Mouse (Mus musculus) granulocyte monocyte progenitor cell, adult 5-6 weeks (primary cell): ENCODE measurements around the gene Sema4c. TPM values are rescaled to one million over a fixed set of nuclear protein-coding genes. Genes with fewer than 3 reads are reported as not detected.

Source experiments
- ATAC-seq: replicated peaks from 2 replicates; pipeline ENCODE4 v1.8.0; 2016; ENCODE audit warnings: mild to moderate bottlenecking, moderate TSS enrichment, inconsistent platforms; ENCODE audit not compliant: poor library complexity, severe bottlenecking
- total RNA-seq, 2 experiments: library from RNA; stranded (forward) in 1 of 2; stranded (reverse) in 1 of 2; fragments of 200-712, 200-1000 nt in 1 of 2; fragments of >200 nt in 1 of 2; fragmentation: Nextera tagmentation in 1 of 2; gene quantifications; 2 replicates each; pipeline ENCODE4 v1.2.3; 2014 to 2017

Gene Sema4c
- total RNA-seq, 2 experiments from 2014 or later = 2.0 to 2.1 TPM

- ATAC-seq = no peak
Measured at GRCm38 (mm10) chr1:36512966-36513280, 45.2 kb downstream of the Sema4c start.

- no peak for ATAC-seq
Measured at GRCm38 (mm10) chr1:36512089-36512965, 45.8 kb downstream of the Sema4c start.

- ATAC-seq = peak; percentile 80
Measured at GRCm38 (mm10) chr1:36511289-36512021, 46.7 kb downstream of the Sema4c start, which contains the start of gene Cnnm3. TSS of gene Cnnm3 (plus strand) at chr1:36511867.

- ATAC-seq = peak; percentile 63
Measured at GRCm38 (mm10) chr1:36508238-36508637, 49.9 kb downstream of the Sema4c start.

GRCm38 (mm10) chr1:36501261-36501660 lies 56.9 kb downstream of the Sema4c start:
- ATAC-seq = peak; percentile 79

Other genes starting within 250 kb of the Sema4c start
- gene Kansl3, start 189.2 kb downstream of the Sema4c start, total RNA-seq (2014; fragmentation: Nextera tagmentation) = 37.2 and 57.8 TPM in 2 replicates
- gene Kansl3, start 189.2 kb downstream of the Sema4c start, total RNA-seq (2017) = 36.9 and 40.2 TPM in 2 replicates
- not detected in 2 replicates for gene Fer1l5, start 186.1 kb downstream of the Sema4c start, total RNA-seq (2014; fragmentation: Nextera tagmentation)
- 0.77 TPM in 1 of 2 replicates, not detected in the other for gene Fer1l5, start 186.1 kb downstream of the Sema4c start, total RNA-seq (2017)
- gene Lman2l, start 113.1 kb downstream of the Sema4c start, total RNA-seq (2014; fragmentation: Nextera tagmentation) = 21.0 and 25.0 TPM in 2 replicates
- 5.9 and 6.3 TPM in 2 replicates for gene Lman2l, start 113.1 kb downstream of the Sema4c start, total RNA-seq (2017)
- 7.6 and 14.1 TPM in 2 replicates for gene Cnnm4, start 86.7 kb downstream of the Sema4c start, total RNA-seq (2014; fragmentation: Nextera tagmentation)
- gene Cnnm4, start 86.7 kb downstream of the Sema4c start, total RNA-seq (2017) = 4.4 and 6.1 TPM in 2 replicates
- gene Cnnm3, start 46.5 kb downstream of the Sema4c start, total RNA-seq (2014; fragmentation: Nextera tagmentation) = 14.7 and 28.8 TPM in 2 replicates
- 9.3 and 14.4 TPM in 2 replicates for gene Cnnm3, start 46.5 kb downstream of the Sema4c start, total RNA-seq (2017)
- gene Ankrd23, start 21.5 kb downstream of the Sema4c start, total RNA-seq (2014; fragmentation: Nextera tagmentation) = 7.0 and 12.2 TPM in 2 replicates
- 5.8 and 8.4 TPM in 2 replicates for gene Ankrd23, start 21.5 kb downstream of the Sema4c start, total RNA-seq (2017)
- not detected in 2 replicates for gene Gm42417, start 18.9 kb downstream of the Sema4c start, total RNA-seq (2014; fragmentation: Nextera tagmentation)
- gene Gm42417, start 18.9 kb downstream of the Sema4c start, total RNA-seq (2017) = 0.93 TPM in 1 of 2 replicates, not detected in the other
- 4.9 and 6.5 TPM in 2 replicates for gene Ankrd39, start 10.9 kb downstream of the Sema4c start, total RNA-seq (2014; fragmentation: Nextera tagmentation)
- 3.1 and 7.2 TPM in 2 replicates for gene Ankrd39, start 10.9 kb downstream of the Sema4c start, total RNA-seq (2017)
- gene Fam178b, start 124.8 kb upstream of the Sema4c start, total RNA-seq (2014; fragmentation: Nextera tagmentation) = 3.6 TPM in 1 of 2 replicates, not detected in the other
- not detected in 2 replicates for gene Fam178b, start 124.8 kb upstream of the Sema4c start, total RNA-seq (2017)
- gene Cox5b, start 133.1 kb upstream of the Sema4c start, total RNA-seq (2014; fragmentation: Nextera tagmentation) = 609 and 614 TPM in 2 replicates
- 494 and 585 TPM in 2 replicates for gene Cox5b, start 133.1 kb upstream of the Sema4c start, total RNA-seq (2017)
- gene 4933424G06Rik, start 151.8 kb upstream of the Sema4c start, total RNA-seq (2014; fragmentation: Nextera tagmentation) = not detected in 2 replicates
- not detected in 2 replicates for gene 4933424G06Rik, start 151.8 kb upstream of the Sema4c start, total RNA-seq (2017)
- gene Actr1b, start 156.1 kb upstream of the Sema4c start, total RNA-seq (2014; fragmentation: Nextera tagmentation) = 34.3 and 59.5 TPM in 2 replicates
- gene Actr1b, start 156.1 kb upstream of the Sema4c start, total RNA-seq (2017) = 30.8 and 37.7 TPM in 2 replicates
- not detected in 2 replicates for gene Zap70, start 203.4 kb upstream of the Sema4c start, total RNA-seq (2014; fragmentation: Nextera tagmentation)
- 0.13 TPM in 1 of 2 replicates, not detected in the other for gene Zap70, start 203.4 kb upstream of the Sema4c start, total RNA-seq (2017)